Mouse (Mus musculus) ZHBTc4 (cell line): Measurements from ENCODE around the gene Gm32802.
A peak's percentile ranks its signal among the peaks of the same experiment; 100 is the strongest.
"Not testable (repeated sequence)": the region's sequence is repeated elsewhere in the genome, so short reads cannot be mapped to it uniquely, and the experiment has no call there.

Source experiments
- DNase-seq: peaks from one replicate; pipeline ENCODE4 v3.0.0-alpha.2; 2011; ENCODE audit warnings: low read depth, low spot score

The Gm32802 gene

GRCm38 (mm10) chr10:118258388-118258787 lies at the start of gene Gm32802:
Gm32802 (plus strand) TSS chr10:118258688.
- DNase-seq = not testable (repeated sequence)

- not testable (repeated sequence) for DNase-seq
These were observed 42.6 kb upstream of the Gm32802 start for GRCm38 (mm10) chr10:118215719-118216393.

- DNase-seq = not testable (repeated sequence)
These were observed 30.9 kb upstream of the Gm32802 start for GRCm38 (mm10) chr10:118227629-118228028.

GRCm38 (mm10) chr10:118232607-118233006 lies 25.9 kb upstream of the Gm32802 start:
- DNase-seq = not testable (repeated sequence)

GRCm38 (mm10) chr10:118240680-118241079 lies 17.8 kb upstream of the Gm32802 start, which contains the start of gene Gm32717:
Gm32717 (minus strand) TSS chr10:118240780.
- DNase-seq = not testable (repeated sequence)

GRCm38 (mm10) chr10:118249006-118249595 lies 9.4 kb upstream of the Gm32802 start:
- not testable (repeated sequence) for DNase-seq

GRCm38 (mm10) chr10:118250852-118251295 lies 7.6 kb upstream of the Gm32802 start:
- DNase-seq = peak; percentile 43

- DNase-seq = not testable (repeated sequence)
These were observed 10.3 kb downstream of the Gm32802 start for GRCm38 (mm10) chr10:118268812-118269211.

GRCm38 (mm10) chr10:118271416-118271815 lies 12.9 kb downstream of the Gm32802 start:
- DNase-seq = not testable (repeated sequence)

GRCm38 (mm10) chr10:118278069-118278468 lies 19.6 kb downstream of the Gm32802 start:
- DNase-seq = not testable (repeated sequence)

- DNase-seq = not testable (repeated sequence)
These were observed 24.1 kb downstream of the Gm32802 start for GRCm38 (mm10) chr10:118282565-118282964.

GRCm38 (mm10) chr10:118283016-118283415 lies 24.5 kb downstream of the Gm32802 start:
- DNase-seq = not testable (repeated sequence)

GRCm38 (mm10) chr10:118294938-118295337 lies 36.5 kb downstream of the Gm32802 start, which contains the start of gene Iltifb:
Iltifb (minus strand) TSS chr10:118295038.
- no peak for DNase-seq

- not testable (repeated sequence) for DNase-seq
These were observed 43.6 kb downstream of the Gm32802 start for GRCm38 (mm10) chr10:118302133-118302532.
